Mouse (Mus musculus) layer of hippocampus, postnatal 14 days (tissue): ENCODE measurements around the gene Txn2. TPM values are rescaled to one million over a fixed set of nuclear protein-coding genes. Genes with fewer than 3 reads are reported as not detected.

ENCODE experiments used
- DNase-seq, 2 experiments: peaks; one replicate each; pipeline ENCODE4 v3.0.0; 2021 to 2022; ENCODE audit warnings: low spot score in 2 of 2, mixed read lengths in 1 of 2
- long read RNA-seq, 2 experiments: library from polyadenylated mRNA; stranded (forward); transcript quantifications; one replicate each; pipeline ENCODE4 v2.0.0; 2021
- total RNA-seq, 2 experiments: library from RNA; stranded (reverse); gene quantifications; 2 replicates each; pipeline ENCODE4 v1.2.3; 2021

Txn2 gene
- total RNA-seq = 100 to 1,000 TPM; 106 to 116 TPM
- long read RNA-seq, experiment 1, transcript Txn2-201 (4 exons, 1,298 nt) = major isoform, 131 of 144 reads
- long read RNA-seq, experiment 1, partial matches to known transcripts = 1 of 144 reads
- long read RNA-seq, experiment 1, other reads (novel, unspliced or antisense) = 9 of 144 reads
- long read RNA-seq, experiment 2, transcript Txn2-201 (4 exons, 1,298 nt) = major isoform, 231 of 245 reads
- long read RNA-seq, experiment 2, transcript Txn2-204 (3 exons, 2,049 nt) = minor isoform, 5 of 245 reads
- long read RNA-seq, experiment 2, partial matches to known transcripts = 0 of 245 reads
- long read RNA-seq, experiment 2, other reads (novel, unspliced or antisense) = 9 of 245 reads

DNA sequence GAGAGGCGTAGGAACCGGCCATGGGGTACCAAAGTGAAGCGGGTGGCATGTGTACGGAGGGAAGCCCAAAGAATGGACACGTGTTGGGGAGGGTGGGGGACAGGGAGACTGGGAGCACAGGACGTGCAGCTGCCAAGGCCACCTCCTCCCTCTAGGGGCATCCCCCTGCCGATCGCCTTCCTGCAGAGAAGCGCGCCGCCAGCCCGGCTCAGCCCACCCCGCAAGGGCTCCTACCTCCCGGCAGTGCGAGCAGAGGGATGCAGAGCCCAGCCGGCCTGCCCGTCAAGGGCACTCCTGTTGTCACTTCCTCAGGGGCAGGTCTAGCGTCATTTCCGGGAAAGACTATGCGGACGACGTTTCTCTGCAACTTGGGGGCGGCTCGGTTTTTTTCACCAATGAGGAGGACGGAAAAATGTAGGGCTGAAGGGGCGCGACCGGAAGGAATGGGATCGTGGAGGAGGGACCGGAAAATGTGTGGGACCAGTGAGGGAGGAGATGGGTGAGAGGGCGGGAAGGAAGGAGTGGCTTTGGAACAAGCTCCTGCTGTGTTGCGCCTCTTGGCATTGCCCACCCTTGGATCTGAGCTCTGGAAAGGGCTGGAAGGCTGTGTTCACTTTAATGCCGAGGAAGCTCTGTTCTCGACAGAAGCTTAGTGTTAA lies at the start of gene Txn2:
Txn2 (minus strand) TSS at position 334 of the 659 bp plus-strand sequence.
- peak; percentile 97 to 99 for DNase-seq

DNA sequence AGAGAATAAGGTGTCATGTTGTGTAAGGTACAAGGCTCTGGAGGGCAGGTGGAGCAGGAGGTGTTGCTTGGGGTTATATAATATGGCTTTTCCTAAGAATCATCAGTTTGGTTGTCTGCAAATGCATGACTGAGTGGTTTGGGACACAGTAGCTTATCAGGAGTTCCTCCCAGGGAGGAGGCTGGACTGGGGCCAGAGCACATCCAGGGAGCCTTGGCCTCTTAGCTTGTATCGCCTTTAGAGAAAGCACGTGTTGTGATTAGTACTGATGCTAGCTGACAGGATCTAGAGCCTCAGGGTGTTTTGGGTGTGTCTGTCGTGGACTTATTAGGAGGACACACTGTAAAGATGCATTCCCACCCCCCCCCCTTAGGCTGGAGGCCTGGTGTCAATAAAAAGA lies 48.9 kb upstream of the Txn2 start:
- DNase-seq = no peak

DNA sequence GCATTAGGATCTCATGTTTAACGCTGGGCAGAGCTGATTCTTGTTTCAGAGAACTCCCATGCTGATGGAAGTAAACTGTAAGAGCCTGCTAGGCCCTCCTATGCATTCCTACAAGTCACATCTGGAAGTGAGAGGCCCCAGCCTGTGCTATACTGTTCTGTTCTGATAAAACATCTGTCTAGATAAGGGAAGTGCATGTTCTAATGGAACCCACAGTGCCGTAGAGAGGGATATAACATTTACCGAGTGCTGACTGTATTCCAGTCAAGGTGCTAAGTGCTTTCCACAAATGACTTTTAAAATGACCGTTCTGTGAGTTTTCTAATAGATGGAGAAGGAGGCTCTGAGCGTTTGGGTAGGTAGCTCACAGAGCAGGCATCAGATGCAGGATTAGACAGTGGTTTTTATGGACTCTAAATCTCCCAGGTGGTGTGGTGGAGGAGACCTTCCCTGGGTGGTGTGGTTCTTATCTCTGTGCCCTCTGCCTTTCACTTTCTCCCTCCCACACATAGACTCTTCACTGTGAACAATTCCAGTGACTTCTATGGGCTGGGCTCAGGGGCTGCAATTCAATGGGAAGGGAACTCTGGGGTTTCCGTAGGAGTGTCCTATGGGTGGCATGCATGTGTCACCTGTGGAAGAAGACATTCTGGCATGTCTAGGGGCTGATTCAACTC lies 45.5 kb upstream of the Txn2 start:
- no peak for DNase-seq

DNA sequence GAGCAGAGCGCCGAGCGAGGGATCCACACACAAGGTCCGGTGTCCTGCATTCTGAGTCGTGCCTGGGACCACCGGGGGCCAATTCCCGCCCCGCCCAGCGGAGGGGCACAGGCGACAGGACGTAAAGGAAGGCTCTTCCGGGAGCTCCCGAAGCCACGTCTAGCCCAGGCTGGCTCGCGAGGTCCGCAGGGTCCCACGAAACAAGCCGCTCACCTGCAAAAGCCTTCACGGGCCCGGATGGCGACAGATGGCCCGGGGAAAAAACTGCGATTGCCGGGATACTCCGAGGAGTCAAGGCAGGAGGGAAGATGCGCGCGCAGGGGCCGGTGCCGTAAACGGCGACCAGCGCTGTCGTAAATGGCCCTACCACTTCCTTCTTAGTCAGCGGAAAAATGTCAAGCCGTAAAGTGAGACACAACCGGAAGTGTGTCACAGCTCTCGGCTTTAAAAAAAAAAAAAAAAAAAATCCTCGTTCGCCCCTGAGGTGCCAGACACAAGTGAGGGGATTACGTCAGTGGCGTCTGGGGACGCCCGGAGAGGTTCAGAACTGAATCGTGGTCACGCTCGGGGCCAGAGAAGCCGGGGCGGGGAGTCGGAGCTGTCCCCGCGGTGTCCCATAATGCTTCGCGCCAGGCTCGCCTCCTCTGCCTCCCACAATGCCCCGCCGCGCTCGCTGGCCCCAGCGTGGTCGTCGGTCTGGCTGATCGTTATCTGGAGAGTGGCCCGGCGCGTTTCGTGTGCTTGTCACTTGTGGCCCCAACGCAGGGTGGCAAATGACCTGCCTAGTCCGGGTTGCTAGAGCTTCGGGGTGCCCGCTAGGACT lies 41.9 kb upstream of the Txn2 start, which contains the start of gene Eif3d:
Eif3d (minus strand) TSS at position 344 of the 823 bp plus-strand sequence.
- peak; percentile 99 to 100 for DNase-seq

DNA sequence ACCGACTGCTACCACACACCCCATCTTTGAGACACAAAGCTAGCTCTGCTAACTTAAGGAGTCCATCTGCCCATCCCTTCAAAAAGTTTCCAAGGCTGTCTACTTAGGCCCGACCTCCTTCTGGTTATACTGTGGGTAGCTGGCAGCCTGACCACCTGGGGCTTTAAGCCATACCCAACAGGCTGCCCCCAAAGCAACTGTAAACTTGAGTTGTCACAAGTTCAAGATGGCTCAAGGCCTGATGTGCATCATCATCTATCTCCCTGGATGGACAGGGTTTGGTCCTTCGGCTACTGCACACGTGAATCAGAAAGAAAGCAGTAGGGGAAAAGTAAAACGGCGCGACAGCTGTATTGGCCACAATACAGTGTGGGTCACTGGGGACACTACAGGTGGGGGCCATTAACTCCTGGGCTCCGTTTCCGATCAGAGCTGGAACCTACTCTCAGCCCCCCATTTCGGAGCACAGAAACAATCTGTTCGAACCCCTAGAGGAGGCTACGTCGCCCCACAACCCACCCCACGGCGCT lies 41.2 kb upstream of the Txn2 start:
- DNase-seq = no peak

DNA sequence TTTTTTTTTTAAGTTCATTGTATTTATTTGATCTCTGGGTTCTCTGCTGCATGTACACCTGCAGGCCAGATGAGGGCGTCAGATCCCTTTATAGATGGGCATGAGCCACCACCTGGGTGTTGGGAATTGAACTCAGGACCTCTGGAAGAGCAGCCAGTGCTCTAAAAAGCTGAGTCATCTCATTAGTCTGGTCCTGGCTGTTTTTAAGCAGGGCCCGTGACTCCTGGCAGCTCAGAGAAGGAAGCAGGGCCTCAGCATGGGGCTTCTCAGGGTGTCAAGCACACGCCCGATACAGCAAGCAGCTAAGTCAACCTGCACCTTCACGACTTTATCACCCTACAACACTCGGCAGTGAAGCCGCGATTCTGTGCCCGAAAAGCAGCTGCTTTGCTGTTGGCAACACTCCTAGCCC lies 36.3 kb upstream of the Txn2 start:
- no peak for DNase-seq

DNA sequence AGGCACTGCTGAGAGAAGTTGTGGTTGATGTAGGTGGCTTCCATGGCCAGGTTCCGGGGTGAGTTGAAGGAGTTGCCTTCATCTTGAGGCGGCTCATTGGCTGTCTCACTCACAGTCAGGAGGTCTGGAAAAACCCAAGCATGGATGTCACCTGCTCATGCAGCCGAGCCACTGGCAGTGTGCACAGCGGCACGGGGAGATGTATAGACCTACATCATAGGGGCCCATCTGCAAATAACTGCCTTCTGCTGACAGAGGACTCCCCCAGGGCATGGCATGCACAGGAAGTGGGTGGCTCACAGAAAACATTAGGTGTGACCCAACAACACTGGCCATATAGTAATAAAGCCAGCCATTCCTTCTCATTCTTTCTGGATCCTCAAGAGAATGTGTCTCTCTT lies 33.6 kb upstream of the Txn2 start:
- DNase-seq = no peak

DNA sequence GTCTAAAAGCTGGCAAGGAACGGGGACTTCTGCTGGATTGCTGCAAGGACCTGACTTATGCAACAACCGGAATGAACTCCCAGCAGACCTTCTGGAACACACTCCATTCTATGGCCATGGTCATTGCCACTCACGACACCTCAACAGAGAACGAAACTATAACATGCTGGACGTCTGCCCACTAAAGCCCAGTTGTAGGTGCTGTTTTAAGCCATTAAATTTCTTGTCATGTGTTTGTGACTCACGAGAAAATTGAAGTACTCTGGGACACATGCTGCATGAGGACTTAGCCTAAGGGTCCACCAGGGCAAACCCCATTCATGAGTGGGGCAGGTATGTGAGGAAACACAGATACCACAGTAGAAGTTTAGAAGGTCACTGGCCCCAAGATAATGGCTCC lies 31.9 kb upstream of the Txn2 start:
- no peak for DNase-seq

DNA sequence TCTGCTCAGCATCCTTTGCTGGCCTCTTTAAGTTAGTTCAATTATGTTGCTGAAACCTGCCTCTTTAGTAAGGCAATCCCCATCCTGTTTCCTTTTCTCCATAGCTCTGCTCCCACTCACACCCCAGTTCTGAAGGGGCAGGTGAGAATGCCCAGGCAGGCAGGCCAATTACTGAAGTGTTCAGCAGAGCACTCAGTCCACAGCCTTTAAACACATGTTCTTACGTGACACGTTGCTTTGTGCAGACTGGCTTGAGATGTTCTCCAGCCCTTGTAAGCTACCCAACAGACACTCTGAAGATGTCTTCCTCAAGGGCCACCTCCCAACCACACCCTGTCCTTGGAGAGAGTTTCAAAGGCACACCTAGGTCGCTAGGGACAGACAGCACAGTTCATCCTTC lies 29.3 kb upstream of the Txn2 start:
- DNase-seq = no peak

DNA sequence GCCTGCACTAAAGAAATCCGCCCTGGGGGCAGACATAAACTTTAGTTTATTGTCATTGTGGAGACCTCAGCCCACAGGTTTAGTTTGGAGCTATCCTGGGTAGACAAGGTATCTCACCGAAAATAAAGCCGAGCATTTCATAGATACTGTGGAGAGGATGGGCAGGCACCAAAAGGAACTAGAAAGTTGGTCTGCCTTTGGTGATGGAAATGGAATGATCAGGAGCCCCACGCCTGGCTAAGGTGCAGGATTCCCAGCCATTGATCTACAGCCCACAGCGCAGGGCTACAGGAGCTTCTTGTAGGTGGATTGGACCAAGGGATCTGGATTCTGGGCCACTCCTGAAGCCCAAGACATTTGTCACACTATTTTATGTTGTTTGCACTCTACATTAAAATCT lies 28.8 kb upstream of the Txn2 start:
- no peak for DNase-seq

DNA sequence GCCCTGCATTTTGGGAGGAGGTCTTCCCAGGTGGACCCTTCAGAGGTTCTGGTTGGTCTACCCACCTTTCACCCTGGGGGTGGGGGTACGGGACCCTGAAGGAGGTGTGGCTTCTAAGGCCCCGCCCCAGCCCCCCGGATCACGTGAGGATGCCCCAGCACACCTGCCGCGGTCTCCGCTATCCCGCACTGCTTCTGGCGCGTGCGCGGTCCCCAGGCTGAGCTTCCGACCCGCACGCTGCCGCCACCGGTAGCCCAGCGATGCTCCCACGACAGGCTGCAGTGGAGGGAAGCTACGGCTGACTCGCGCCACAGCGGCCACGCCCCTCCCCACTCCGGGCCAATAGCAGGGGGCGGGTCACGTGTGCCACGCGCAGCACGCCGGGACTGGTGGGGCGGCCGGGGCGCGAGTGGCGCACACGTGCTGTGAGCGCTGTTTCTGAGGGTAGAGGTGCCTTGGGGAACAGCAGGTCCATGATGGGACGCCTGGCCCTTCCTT lies 27.6 kb upstream of the Txn2 start, which contains the start of gene Foxred2:
Foxred2 (minus strand) TSS at position 319 of the 498 bp plus-strand sequence.
- DNase-seq = peak; percentile 82 to 88

DNA sequence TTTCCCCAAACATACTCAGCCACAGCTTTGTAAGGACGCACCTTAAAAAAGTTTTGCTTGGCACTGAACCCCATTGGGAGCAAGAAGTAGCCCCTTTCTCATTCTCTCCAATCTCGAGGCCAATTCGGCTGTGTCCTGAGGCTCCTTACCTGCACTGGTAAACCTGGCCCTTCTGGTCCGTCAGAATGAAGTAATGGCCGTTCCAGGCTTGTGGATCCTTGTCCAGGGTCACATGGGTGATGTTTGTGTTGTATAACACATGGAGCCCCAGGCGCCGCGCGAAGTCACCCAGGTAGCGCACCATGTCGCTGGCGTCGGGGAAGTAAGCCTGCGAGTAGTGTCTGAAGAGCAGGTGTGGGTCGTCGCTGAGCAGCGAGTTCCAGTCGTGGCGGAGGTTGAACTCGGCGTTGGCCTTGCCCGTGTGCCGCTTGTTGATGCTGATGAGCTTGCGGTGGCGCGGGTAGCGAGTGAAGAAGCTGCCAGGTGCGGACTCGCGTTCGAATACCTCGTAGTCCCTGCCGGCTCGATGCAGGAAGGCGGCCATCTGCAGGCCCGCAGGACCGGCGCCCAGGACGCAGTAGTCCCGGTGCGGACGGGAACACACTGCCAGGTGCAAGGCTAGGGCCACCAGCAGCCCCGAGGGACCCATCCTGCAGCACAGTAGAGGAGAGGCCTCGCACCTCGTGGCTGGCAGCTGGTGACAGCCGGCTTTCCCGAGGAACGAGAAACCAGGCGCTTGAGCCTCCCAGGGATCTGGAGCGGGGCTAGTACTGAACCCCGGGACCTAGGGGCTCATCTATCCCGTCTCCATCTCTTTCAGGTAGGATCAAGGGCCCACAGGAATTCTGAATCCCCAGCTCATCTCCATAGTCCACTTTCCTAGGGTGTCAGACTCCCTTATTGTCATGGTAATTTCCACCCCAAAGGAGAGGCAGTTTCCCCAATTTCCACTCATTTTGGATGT lies 26.9 kb upstream of the Txn2 start:
- DNase-seq = no peak

DNA sequence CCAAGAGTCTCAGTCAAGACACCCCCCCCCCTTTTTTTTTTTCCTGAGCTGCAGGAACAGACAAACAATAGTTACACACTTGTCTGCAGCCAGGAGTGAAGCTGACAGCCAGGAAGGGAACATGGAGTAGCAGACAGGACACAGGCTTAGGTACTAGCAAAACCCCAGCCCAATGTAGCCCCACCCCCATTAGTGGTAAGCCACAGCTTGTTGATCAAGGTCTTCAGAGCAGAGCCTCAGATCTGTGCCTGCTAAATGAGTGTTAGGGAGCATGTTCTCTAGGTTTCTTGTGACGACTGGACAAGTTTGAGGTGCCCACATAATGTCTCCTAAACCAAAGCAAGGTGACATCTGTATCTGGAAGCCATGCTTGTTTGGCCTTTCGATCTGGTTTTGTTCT lies 25.6 kb upstream of the Txn2 start:
- DNase-seq = no peak

DNA sequence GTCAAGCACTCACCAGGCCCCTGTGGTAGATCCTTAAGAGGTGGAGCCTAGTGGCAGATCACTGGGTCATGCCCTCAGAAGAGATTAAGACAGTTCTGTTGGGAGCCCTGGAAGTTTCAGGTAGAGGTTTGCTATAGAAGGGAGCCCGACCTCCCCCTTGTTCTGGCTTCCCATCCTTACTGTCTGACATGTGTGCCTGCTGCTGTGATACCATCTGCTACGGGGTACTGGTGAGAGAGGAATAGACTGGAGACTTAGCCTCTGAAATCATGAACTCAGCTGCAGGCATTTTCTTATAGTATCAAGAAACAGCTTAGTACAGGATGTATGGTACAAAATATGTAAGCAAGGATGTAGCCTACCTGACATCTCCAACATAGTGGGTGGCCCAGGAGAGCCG lies 24.1 kb upstream of the Txn2 start:
- DNase-seq = no peak

DNA sequence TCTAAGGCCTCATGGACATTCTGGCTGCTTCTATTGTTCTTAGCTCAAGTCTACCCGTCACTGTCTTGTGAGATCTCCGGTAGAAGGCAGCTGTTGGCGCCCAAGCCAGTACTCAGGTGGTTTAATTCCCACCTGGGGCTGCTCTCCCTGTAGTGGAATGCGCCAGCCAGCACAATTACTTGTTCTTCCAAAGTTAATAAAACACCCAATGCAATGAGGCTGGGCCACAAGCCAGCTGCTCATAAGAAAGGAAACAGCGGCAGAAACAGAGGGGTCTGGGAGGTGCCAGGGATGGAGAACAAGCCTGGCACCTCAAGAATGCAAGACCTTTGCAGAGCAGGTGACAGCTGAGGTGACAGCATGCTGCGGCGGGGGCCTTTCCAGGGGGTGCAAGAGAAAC lies 20.3 kb upstream of the Txn2 start:
- no peak for DNase-seq

DNA sequence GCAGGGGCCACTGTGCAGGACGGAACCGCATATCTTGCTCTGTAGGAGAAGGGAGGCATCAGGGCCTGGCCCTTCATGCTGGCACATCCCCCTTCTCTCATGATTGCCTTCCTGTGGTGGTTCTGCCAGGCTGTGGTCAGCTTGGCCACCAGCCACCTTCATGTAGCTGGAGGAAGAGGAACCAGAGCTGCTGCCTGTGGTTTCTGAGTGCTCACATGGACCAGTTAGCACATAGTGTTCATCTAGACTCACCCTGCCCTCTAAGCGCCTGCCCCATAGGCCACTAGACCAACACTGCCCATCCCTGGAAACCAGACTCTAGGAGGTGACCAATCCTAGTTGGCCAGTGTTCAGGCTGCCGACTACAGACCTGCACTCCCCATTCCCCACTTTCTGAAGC lies 16.9 kb upstream of the Txn2 start:
- no peak for DNase-seq

DNA sequence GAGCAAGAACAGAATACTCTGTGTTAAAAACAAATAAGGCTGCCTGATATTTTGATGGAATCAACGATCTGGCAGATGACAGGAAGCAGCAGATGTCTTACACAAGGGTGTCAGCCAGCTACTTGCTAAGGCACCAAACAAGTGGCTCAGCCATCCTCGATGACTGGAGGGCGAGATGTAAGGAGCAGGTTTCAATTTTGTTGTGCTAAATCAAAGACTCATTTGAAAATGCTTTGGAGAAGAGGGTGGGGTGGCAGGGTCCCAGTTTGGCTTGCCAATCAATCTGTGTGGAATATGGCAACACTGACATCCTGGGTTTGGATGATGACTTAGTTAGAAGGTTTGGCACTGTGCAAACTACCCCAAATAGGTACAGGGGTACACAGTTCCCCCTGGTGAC lies 12.8 kb upstream of the Txn2 start:
- no peak for DNase-seq

DNA sequence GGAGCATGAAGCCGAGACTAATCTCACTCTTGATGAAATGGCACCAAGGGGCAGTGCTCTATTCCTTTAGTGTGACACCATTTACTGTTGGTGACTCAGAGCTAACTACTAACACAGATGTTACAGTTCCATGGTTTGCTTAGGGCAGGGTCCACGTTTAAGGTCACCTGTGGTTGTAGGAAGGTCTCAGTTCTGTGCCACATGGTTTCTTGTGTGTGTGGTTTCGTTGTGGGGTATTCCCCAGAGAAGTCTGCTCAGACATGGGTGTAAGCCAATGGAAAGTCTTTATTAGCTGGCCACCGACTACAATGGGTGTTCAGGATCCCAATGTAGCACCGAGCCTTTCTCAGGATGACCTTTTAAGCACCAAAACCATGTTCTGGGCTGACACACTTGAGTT lies 9.7 kb upstream of the Txn2 start:
- DNase-seq = no peak

DNA sequence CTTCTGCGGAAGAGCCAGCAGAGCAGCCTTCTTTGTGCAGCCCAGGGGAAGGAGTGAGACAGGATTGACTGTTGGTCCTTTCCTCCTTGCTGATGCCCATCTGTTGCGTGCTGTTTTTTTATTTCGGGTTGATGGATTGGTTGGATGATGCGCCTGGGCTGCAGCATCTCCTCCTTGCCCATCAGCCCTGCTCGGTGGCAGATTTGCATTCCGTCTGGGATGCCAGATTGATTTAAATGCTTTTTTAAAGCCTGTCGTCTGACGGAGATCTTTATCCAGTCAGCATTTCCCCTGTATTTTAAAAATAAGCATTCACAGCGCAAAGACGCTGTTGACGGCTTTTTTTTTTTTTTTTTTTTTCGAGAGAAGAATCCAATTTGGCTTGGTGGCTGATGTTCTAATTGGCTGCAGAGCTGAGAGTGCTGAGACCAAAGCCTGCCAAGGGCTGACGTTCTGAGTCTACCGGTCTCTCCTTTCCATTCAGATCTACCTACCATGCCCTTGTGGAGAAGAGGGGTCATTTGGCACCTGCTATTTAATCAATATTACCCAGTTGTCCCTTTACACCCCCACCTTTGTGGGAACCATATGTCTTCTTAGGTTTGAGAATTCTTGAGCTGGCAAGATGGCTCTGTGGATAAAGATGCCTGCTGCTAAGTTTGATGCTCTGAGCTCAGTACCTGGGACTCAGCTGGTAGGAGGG lies 7.0 kb upstream of the Txn2 start:
- DNase-seq = peak; percentile 59 to 79
